Mouse (Mus musculus): ENCODE data around the gene Rsrc1. TPM values are rescaled to one million over a fixed set of nuclear protein-coding genes. Genes with fewer than 3 reads are reported as not detected.

Rsrc1 gene
- polyA plus RNA-seq, 1 experiment from 2014 or later: 25.7 TPM

- Histone ChIP-seq H3K9me3 (replicated peaks; ENCODE audit: control insufficient read depth, low read length) (no peaks in the 10 kb centered on the region), H3K4me3 (replicated peaks; ENCODE audit: low read length) (peak overlapping the region; percentile 53), H3K36me3 (ENCODE audit: control insufficient read depth, insufficient read depth, low read length) (no peaks in the 10 kb centered on the region), H3K27ac (ENCODE audit: low read length) (no peak overlapping the region), H3K4me2 (ENCODE audit: low read depth, low read length) (peak overlapping the region; percentile 70), H3K4me1 (ENCODE audit: control insufficient read depth, insufficient read depth, low read length) (peaks cover 7% of the 10 kb centered on the region), H3K27me3 (ENCODE audit: control insufficient read depth, insufficient read depth, low read length) (peaks cover 67% of the 10 kb centered on the region), H3K9ac (ENCODE audit: low read length) (0 out of 2 replicates have a peak overlapping the region, but pooled peaks have one; percentile 11)
- WGBS: 1% methylated on average over 57 of the region's 59 CpGs
- ATAC-seq (ENCODE audit: insufficient read depth, low FRiP score): peak; percentile 88
These were observed 7.7 kb upstream of the Rsrc1 start for GRCm38 (mm10) chr3:66973391-66973943.

- Histone ChIP-seq H3K9ac (ENCODE audit: low read length) (no peak overlapping the region), H3K9me3 (replicated peaks; ENCODE audit: control insufficient read depth, low read length) (no peaks in the 10 kb centered on the region), H3K27me3 (ENCODE audit: control insufficient read depth, insufficient read depth, low read length) (peaks cover 75% of the 10 kb centered on the region), H3K36me3 (ENCODE audit: control insufficient read depth, insufficient read depth, low read length) (no peaks in the 10 kb centered on the region), H3K27ac (ENCODE audit: low read length) (no peak overlapping the region), H3K4me2 (ENCODE audit: low read depth, low read length) (no peak overlapping the region), H3K4me1 (ENCODE audit: control insufficient read depth, insufficient read depth, low read length) (peaks cover 10% of the 10 kb centered on the region), H3K4me3 (replicated peaks; ENCODE audit: low read length) (no peak overlapping the region)
- ATAC-seq (ENCODE audit: insufficient read depth, low FRiP score): no peak
- WGBS: 21% methylated on average over 3 of the region's 3 CpGs
These were observed 6.7 kb upstream of the Rsrc1 start for GRCm38 (mm10) chr3:66974501-66974900.

- Histone ChIP-seq H3K4me3 (replicated peaks; ENCODE audit: low read length) (no peak overlapping the region), H3K9ac (ENCODE audit: low read length) (no peak overlapping the region), H3K4me2 (ENCODE audit: low read depth, low read length) (no peak overlapping the region), H3K4me1 (ENCODE audit: control insufficient read depth, insufficient read depth, low read length) (peaks cover 17% of the 10 kb centered on the region), H3K9me3 (replicated peaks; ENCODE audit: control insufficient read depth, low read length) (no peaks in the 10 kb centered on the region), H3K27ac (ENCODE audit: low read length) (no peak overlapping the region), H3K27me3 (ENCODE audit: control insufficient read depth, insufficient read depth, low read length) (peaks cover 78% of the 10 kb centered on the region), H3K36me3 (ENCODE audit: control insufficient read depth, insufficient read depth, low read length) (no peaks in the 10 kb centered on the region)
- no peak for ATAC-seq (ENCODE audit: insufficient read depth, low FRiP score)
- 7% methylated on average over 13 of the region's 13 CpGs for WGBS
These were observed 4.1 kb upstream of the Rsrc1 start for GRCm38 (mm10) chr3:66976889-66977615.

- no peak for ATAC-seq (ENCODE audit: insufficient read depth, low FRiP score)
- no peaks in the 10 kb centered on the region for H3K36me3 ChIP-seq (ENCODE audit: control insufficient read depth, insufficient read depth, low read length)
These were observed 3.3 kb upstream of the Rsrc1 start for GRCm38 (mm10) chr3:66977811-66978456.

GRCm38 (mm10) chr3:66978457-66979381 lies 2.5 kb upstream of the Rsrc1 start:
- 3% methylated on average over 45 of the region's 45 CpGs for WGBS
- Histone ChIP-seq H3K4me3 (replicated peaks; ENCODE audit: low read length) (no peak overlapping the region), H3K27me3 (ENCODE audit: control insufficient read depth, insufficient read depth, low read length) (peaks cover 74% of the 10 kb centered on the region)

More at GRCm38 (mm10) chr3:66977811-66978456, 3.3 kb upstream of the Rsrc1 start:
- H3K9ac ChIP-seq (ENCODE audit: low read length): no peak overlapping the region
- WGBS: 3% methylated on average over 25 of the region's 25 CpGs
- peaks cover 17% of the 10 kb centered on the region for H3K4me1 ChIP-seq (ENCODE audit: control insufficient read depth, insufficient read depth, low read length)
- no peak overlapping the region for H3K4me3 ChIP-seq (replicated peaks; ENCODE audit: low read length)
- H3K9me3 ChIP-seq (replicated peaks; ENCODE audit: control insufficient read depth, low read length): no peaks in the 10 kb centered on the region
- peaks cover 81% of the 10 kb centered on the region for H3K27me3 ChIP-seq (ENCODE audit: control insufficient read depth, insufficient read depth, low read length)
- H3K4me2 ChIP-seq (ENCODE audit: low read depth, low read length): no peak overlapping the region
- no peak overlapping the region for H3K27ac ChIP-seq (ENCODE audit: low read length)

GRCm38 (mm10) chr3:66979491-66979890 lies 1.7 kb upstream of the Rsrc1 start:
- H3K9me3 ChIP-seq (replicated peaks; ENCODE audit: control insufficient read depth, low read length): no peaks in the 10 kb centered on the region

More at GRCm38 (mm10) chr3:66978457-66979381, 2.5 kb upstream of the Rsrc1 start:
- Histone ChIP-seq H3K9me3 (replicated peaks; ENCODE audit: control insufficient read depth, low read length) (no peaks in the 10 kb centered on the region), H3K36me3 (ENCODE audit: control insufficient read depth, insufficient read depth, low read length) (no peaks in the 10 kb centered on the region), H3K4me2 (ENCODE audit: low read depth, low read length) (no peak overlapping the region), H3K9ac (ENCODE audit: low read length) (no peak overlapping the region), H3K27ac (ENCODE audit: low read length) (no peak overlapping the region), H3K4me1 (ENCODE audit: control insufficient read depth, insufficient read depth, low read length) (peaks cover 11% of the 10 kb centered on the region)
- no peak for ATAC-seq (ENCODE audit: insufficient read depth, low FRiP score)

GRCm38 (mm10) chr3:66980111-66980975 lies 847 bp upstream of the Rsrc1 start:
- Histone ChIP-seq H3K4me2 (ENCODE audit: low read depth, low read length) (peak overlapping the region; percentile 78), H3K36me3 (ENCODE audit: control insufficient read depth, insufficient read depth, low read length) (no peaks in the 10 kb centered on the region), H3K9me3 (replicated peaks; ENCODE audit: control insufficient read depth, low read length) (no peaks in the 10 kb centered on the region), H3K4me3 (replicated peaks; ENCODE audit: low read length) (peak overlapping the region; percentile 55), H3K4me1 (ENCODE audit: control insufficient read depth, insufficient read depth, low read length) (peaks cover 11% of the 10 kb centered on the region), H3K9ac (ENCODE audit: low read length) (no peak overlapping the region), H3K27me3 (ENCODE audit: control insufficient read depth, insufficient read depth, low read length) (peaks cover 65% of the 10 kb centered on the region), H3K27ac (ENCODE audit: low read length) (no peak overlapping the region)
- ATAC-seq (ENCODE audit: insufficient read depth, low FRiP score): no peak
- WGBS: 2% methylated on average over 29 of the region's 29 CpGs

More at GRCm38 (mm10) chr3:66979491-66979890, 1.7 kb upstream of the Rsrc1 start:
- WGBS: 5% methylated on average over 9 of the region's 9 CpGs
- H3K4me1 ChIP-seq (ENCODE audit: control insufficient read depth, insufficient read depth, low read length): peaks cover 11% of the 10 kb centered on the region
- no peak overlapping the region for H3K4me2 ChIP-seq (ENCODE audit: low read depth, low read length)
- no peaks in the 10 kb centered on the region for H3K36me3 ChIP-seq (ENCODE audit: control insufficient read depth, insufficient read depth, low read length)
- no peak overlapping the region for H3K9ac ChIP-seq (ENCODE audit: low read length)
- no peak overlapping the region for H3K27ac ChIP-seq (ENCODE audit: low read length)
- no peak overlapping the region for H3K4me3 ChIP-seq (replicated peaks; ENCODE audit: low read length)
- H3K27me3 ChIP-seq (ENCODE audit: control insufficient read depth, insufficient read depth, low read length): peaks cover 71% of the 10 kb centered on the region
- no peak for ATAC-seq (ENCODE audit: insufficient read depth, low FRiP score)

GRCm38 (mm10) chr3:66981706-66982105 lies 516 bp downstream of the Rsrc1 start, which contains the start of gene Shox2:
Gene Shox2, minus strand, starts transcription at chr3:66981771.
- peaks cover 16% of the 10 kb centered on the region for H3K4me1 ChIP-seq (ENCODE audit: control insufficient read depth, insufficient read depth, low read length)
- no peak within 1 kb of the TSS for H3K27ac ChIP-seq (ENCODE audit: low read length)
- no peaks in the 10 kb centered on the region for H3K36me3 ChIP-seq (ENCODE audit: control insufficient read depth, insufficient read depth, low read length)
- H3K9me3 ChIP-seq (replicated peaks; ENCODE audit: control insufficient read depth, low read length): no peaks in the 10 kb centered on the region
- H3K4me2 ChIP-seq (ENCODE audit: low read depth, low read length): peak within 1 kb of the TSS; percentile 78
- peak within 1 kb of the TSS; percentile 52; the same call in 1 of the 2 replicates for H3K9ac ChIP-seq (ENCODE audit: low read length)
- peaks cover 60% of the 10 kb centered on the region for H3K27me3 ChIP-seq (ENCODE audit: control insufficient read depth, insufficient read depth, low read length)
- no peak for ATAC-seq (ENCODE audit: insufficient read depth, low FRiP score)
- under 1% methylated on average over 15 of the region's 15 CpGs for WGBS
- H3K4me3 ChIP-seq (replicated peaks; ENCODE audit: low read length): peak within 1 kb of the TSS; percentile 55
